Mouse (Mus musculus) heart, embryonic 10.5 days (tissue): ENCODE measurements around the gene Vcam1. TPM values are rescaled to one million over a fixed set of nuclear protein-coding genes. Genes with fewer than 3 reads are reported as not detected.

Source experiments
- DNase-seq: peaks from one replicate; pipeline ENCODE4 v3.0.0-alpha.2; 2017; ENCODE audit warnings: low spot score
- H3K27ac ChIP-seq: fragments of 300-500 bp; sonication (generic); 2 replicates; pipeline ENCODE4 v1.5.1; 2016; ENCODE audit warnings: mild to moderate bottlenecking
- H3K27me3 ChIP-seq: fragments of 300-500 bp; sonication (generic); 2 replicates; pipeline ENCODE4 v1.6.1; 2016; ENCODE audit warnings: mild to moderate bottlenecking; ENCODE audit not compliant: poor library complexity, insufficient read depth, severe bottlenecking
- H3K36me3 ChIP-seq: fragments of 300-500 bp; sonication (generic); 2 replicates; pipeline ENCODE4 v1.6.1; 2016; ENCODE audit warnings: mild to moderate bottlenecking, moderate library complexity
- H3K4me1 ChIP-seq: fragments of 300-500 bp; sonication (generic); 2 replicates; pipeline ENCODE4 v1.6.1; 2016; ENCODE audit warnings: mild to moderate bottlenecking
- H3K4me3 ChIP-seq: fragments of 300-500 bp; sonication (generic); 2 replicates; pipeline ENCODE4 v1.5.1; 2016; ENCODE audit warnings: mild to moderate bottlenecking, moderate library complexity
- H3K9me3 ChIP-seq: fragments of 300-500 bp; sonication (generic); 2 replicates; pipeline ENCODE4 v1.6.1; 2016; ENCODE audit warnings: mild to moderate bottlenecking, moderate library complexity
- WGBS: fragments of 180-500 bp; shearing (Covaris S2); methylation state at CpG from one replicate; pipeline ENCODE4 v1.1.7; 2016; 5-methylcytosine and 5-hydroxymethylcytosine counted together
- polyA plus RNA-seq: library from polyadenylated mRNA; unstranded; fragments of >200 nt; fragmentation: Nextera tagmentation; extraction: Ambion mirVana; gene quantifications from 2 replicates; pipeline ENCODE4 v1.2.1, GENCODE M21; 2016

Vcam1 gene
- polyA plus RNA-seq, 1 experiment from 2014 or later: 61.3 TPM

DNA sequence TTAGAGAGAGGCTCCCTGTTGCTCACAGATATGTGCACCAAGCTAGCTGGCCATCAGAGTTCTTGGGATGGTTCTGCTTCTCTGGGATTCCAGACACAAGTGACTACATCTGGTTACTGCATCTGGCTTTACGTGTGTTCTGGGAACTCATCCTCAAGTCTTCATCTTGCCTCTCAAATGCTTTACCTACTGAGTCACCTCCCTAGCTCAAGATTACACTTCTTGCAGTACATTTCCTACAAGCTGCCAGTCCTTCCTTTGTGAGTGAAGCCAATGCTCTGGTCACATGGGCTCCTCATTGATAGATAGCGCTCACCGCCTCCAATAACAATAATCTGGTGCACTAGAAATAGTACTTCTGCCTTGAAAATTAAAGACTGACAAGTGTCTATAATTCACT lies 11.7 kb upstream of the Vcam1 start:
- DNase-seq: no peak
- Histone ChIP-seq H3K4me3 (no peak overlapping the region), H3K27ac (no peak overlapping the region), H3K4me1 (peaks cover 41% of the 10 kb centered on the region), H3K9me3 (no peaks in the 10 kb centered on the region), H3K27me3 (no peaks in the 10 kb centered on the region), H3K36me3 (no peaks in the 10 kb centered on the region)
- whole genome bisulfite sequencing: 31% methylated on average over 3 of the region's 3 CpGs

DNA sequence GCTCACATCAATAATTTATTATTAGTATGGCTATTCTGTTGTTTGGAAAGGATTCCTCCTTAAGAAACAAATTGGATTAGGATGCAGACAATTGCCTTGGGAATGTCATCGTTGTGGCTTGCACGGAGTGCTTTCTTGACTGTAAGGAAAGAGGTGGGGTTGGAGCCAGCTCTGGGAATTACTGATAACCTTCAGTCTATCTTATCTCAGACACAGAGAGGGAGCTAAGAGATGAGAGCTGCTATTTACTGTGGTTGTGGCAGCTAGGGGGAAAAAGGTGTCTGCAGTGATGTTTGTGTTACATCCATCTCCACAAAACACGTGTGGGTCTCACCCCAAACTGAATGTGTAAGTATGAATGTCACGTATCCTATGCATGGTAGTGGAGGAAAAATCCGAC lies 9.5 kb upstream of the Vcam1 start:
- Histone ChIP-seq H3K27ac (no peak overlapping the region), H3K36me3 (no peaks in the 10 kb centered on the region), H3K4me1 (peaks cover 41% of the 10 kb centered on the region), H3K4me3 (no peak overlapping the region), H3K27me3 (no peaks in the 10 kb centered on the region), H3K9me3 (no peaks in the 10 kb centered on the region)
- DNase-seq: no peak
- WGBS: 17% methylated on average over 5 of the region's 5 CpGs

DNA sequence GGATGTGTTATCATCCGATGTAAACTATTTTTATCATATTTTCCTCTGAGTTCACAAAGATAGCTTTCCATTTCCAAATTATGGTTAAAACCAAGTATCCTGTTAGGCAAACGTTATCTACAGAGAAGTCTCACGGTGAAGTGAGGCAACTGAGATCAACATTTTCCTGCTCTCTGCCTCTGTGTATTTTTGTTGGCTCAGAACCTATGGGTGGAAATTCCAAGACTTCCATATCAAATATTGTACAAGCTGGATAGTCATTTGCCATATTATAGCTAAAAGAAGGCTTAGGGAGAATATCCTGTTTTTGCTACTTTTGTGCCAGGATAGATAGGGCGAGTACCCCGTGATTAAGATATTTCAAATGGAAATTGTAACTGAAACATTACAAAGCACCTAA lies 8.6 kb upstream of the Vcam1 start:
- Histone ChIP-seq H3K27ac (peak overlapping the region; percentile 10; the same call in 1 of the 2 replicates), H3K4me1 (peaks cover 41% of the 10 kb centered on the region), H3K27me3 (no peaks in the 10 kb centered on the region), H3K4me3 (no peak overlapping the region), H3K36me3 (no peaks in the 10 kb centered on the region), H3K9me3 (no peaks in the 10 kb centered on the region)
- DNase-seq: no peak
- 48% methylated on average over 5 of the region's 5 CpGs for WGBS

DNA sequence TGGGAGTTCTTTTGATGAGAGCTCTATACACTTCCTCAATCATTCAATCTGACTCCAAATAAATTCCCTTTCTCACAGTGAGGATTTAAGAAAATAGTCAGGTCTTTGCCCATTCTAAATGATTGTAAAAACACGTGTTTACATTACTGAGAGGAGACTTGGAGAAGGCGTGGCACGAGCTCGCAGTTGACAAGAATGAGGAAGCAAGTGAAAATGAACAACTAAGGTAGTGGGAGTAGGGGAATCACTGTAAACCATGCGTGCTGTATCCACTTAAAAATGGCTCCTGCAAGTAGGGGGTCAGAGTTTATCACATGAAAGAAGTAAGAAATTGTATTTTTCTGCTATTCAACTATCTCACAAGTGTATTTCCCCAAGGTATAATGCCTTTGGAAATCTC lies 3.9 kb upstream of the Vcam1 start:
- 71% methylated on average over 5 of the region's 5 CpGs for WGBS
- Histone ChIP-seq H3K36me3 (no peaks in the 10 kb centered on the region), H3K4me1 (peaks cover 7% of the 10 kb centered on the region), H3K9me3 (no peaks in the 10 kb centered on the region), H3K4me3 (no peak overlapping the region), H3K27me3 (no peaks in the 10 kb centered on the region), H3K27ac (no peak overlapping the region)
- DNase-seq: no peak

DNA sequence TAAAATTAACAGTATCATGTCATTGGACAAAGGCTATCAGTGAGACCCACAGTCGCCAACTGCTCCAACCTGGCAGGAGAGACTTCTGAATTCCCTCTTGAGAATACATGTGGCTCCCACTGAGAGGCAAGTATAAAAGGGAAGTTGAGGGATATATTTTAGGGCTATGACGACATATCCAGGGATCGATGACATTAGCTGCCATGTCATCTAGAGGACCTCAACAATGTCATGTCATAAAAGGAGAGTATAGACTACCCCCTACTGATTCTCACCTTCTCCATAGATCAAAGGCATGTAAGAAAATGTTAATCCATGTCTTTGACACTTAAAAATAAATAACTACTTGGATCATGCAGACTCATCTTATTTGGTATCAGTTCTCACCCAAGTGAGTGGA lies 1.2 kb upstream of the Vcam1 start:
- 74% methylated on average over 3 of the region's 3 CpGs for WGBS
- DNase-seq: no peak

DNA sequence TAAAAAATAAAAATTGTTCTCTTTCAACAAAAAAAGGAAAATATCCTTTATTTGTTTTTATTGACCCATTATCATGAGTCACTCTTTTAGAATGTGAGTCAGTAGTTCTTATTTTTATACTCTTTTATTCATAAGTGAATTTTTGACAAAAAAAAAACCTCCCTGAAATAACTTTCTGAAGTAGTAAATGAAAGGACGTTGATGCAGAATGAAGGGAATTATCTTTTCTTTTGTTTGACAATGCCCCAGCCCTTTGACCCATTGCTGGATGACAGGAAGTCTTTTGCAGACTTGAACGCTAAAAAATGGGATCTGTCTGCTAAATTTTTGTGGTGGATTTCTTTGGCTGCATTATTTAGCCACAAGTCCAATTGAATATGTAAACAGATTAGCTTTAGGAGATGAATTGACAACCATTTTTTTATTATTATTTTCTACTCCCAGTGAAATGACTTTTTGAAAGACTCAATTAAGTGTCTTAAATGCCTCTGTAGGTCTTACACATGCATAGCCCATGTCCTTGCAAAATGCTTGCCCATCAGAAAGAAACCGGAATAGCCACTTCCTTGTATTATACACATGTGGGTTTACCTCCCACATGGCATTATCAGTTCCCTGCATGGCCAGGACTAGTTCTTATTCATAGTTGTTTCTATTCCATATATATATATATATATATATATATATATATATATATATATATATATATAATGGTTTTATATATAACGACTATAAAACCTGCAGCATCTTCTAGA lies 530 bp upstream of the Vcam1 start:
- Histone ChIP-seq H3K9me3 (no peaks in the 10 kb centered on the region), H3K36me3 (no peaks in the 10 kb centered on the region), H3K4me3 (peak overlapping the region; percentile 57), H3K27ac (peak overlapping the region; percentile 84), H3K27me3 (no peaks in the 10 kb centered on the region), H3K4me1 (peaks cover 12% of the 10 kb centered on the region)
- WGBS: 56% methylated on average over 4 of the region's 4 CpGs
- DNase-seq: no peak

More for the DNA sequence above, 1.2 kb upstream of the Vcam1 start:
- peaks cover 12% of the 10 kb centered on the region for H3K4me1 ChIP-seq
- H3K9me3 ChIP-seq: no peaks in the 10 kb centered on the region
- no peak overlapping the region for H3K4me3 ChIP-seq
- H3K27ac ChIP-seq: no peak overlapping the region
- no peaks in the 10 kb centered on the region for H3K27me3 ChIP-seq
- H3K36me3 ChIP-seq: no peaks in the 10 kb centered on the region

DNA sequence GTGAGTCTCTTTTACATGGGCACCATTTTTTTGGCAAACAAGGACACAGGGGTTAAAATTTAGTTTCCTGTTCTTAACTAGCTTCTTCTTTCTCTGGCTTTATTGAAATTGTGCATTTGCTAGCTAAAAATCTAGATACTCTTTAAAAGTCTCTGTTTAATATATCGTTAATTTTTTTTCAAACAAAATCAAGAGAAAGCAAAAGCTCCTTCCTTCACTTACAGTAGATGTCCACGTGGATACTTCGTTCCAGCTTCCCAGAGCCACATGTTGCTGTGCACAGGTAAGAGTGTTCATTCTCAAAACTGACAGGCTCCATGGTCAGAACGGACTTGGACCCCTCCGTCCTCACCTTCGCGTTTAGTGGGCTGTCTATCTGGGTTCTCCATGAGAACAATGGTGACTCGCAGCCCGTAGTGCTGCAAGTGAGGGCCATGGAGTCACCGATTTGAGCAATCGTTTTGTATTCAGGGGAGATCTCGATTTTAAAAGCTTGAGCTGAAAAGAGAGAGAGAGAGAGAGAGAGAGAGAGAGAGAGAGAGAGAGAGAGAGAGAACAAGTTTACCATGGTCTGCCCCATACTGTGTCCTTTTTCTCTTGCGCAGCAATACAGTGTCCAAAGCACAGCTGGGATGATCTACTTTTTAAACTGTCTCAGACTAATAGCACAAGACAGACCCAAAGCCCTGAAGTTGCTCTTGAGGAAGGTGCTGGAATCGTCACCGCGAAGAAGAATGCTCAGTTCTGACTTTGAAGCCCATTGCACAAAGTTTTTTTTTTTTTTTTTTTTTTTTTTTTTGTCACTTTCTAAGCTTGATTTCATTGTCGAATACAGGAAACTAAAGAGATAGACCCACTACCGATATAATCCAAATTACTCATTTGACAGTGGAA lies 930 bp downstream of the Vcam1 start:
- Histone ChIP-seq H3K4me3 (peak overlapping the region; percentile 57), H3K9me3 (no peaks in the 10 kb centered on the region), H3K27ac (peak overlapping the region; percentile 84), H3K27me3 (no peaks in the 10 kb centered on the region), H3K4me1 (peaks cover 12% of the 10 kb centered on the region), H3K36me3 (peaks cover 11% of the 10 kb centered on the region)
- no peak for DNase-seq
- WGBS: 55% methylated on average over 18 of the region's 18 CpGs

DNA sequence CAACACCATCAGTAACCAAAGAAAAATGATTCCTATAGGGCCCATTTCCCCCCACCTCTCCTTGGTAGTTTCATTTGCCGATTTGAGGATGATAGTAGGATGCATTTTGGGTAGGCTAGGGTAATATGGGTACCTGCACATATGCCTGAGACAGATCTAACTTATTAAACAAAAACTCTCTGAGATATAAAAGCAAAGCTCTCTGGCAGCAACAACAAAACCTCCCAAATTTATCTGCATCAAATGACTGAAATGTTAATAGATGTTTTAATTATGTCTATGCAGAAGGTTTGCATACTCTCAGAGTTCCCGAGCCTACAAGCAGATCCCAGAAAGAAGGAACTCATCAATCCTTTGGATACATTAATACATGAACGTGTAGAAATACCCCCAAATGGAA lies 1.7 kb downstream of the Vcam1 start:
- H3K4me3 ChIP-seq: peak overlapping the region; percentile 57
- peak overlapping the region; percentile 84 for H3K27ac ChIP-seq
- no peaks in the 10 kb centered on the region for H3K27me3 ChIP-seq
- peaks cover 14% of the 10 kb centered on the region for H3K36me3 ChIP-seq
- peaks cover 12% of the 10 kb centered on the region for H3K4me1 ChIP-seq
- 63% methylated on average over 3 of the region's 3 CpGs for WGBS
- no peak for DNase-seq
- no peaks in the 10 kb centered on the region for H3K9me3 ChIP-seq

DNA sequence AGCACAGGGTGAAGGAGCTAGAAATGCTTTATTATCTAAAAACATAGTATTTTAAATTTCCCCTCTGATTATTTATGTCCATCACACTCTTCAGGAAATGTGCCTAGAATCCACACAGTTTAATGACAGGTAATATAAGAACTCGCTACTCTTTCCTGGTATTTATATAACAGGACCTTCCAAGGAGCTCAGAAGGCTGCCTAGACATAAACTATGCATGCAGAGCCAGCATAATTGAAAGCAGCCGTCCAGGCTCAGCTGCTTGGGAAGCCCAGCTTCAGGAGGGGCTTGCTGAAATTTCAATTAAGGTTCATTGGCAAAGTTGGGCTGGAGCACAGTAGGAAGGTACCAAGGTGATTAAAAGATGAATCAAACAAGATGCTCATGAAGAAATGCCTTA lies 2.2 kb downstream of the Vcam1 start:
- Histone ChIP-seq H3K27me3 (no peaks in the 10 kb centered on the region), H3K36me3 (peaks cover 15% of the 10 kb centered on the region), H3K9me3 (no peaks in the 10 kb centered on the region), H3K4me3 (peak overlapping the region; percentile 57), H3K27ac (peak overlapping the region; percentile 84), H3K4me1 (peaks cover 12% of the 10 kb centered on the region)
- DNase-seq: no peak
- 40% methylated on average over 2 of the region's 2 CpGs for WGBS

DNA sequence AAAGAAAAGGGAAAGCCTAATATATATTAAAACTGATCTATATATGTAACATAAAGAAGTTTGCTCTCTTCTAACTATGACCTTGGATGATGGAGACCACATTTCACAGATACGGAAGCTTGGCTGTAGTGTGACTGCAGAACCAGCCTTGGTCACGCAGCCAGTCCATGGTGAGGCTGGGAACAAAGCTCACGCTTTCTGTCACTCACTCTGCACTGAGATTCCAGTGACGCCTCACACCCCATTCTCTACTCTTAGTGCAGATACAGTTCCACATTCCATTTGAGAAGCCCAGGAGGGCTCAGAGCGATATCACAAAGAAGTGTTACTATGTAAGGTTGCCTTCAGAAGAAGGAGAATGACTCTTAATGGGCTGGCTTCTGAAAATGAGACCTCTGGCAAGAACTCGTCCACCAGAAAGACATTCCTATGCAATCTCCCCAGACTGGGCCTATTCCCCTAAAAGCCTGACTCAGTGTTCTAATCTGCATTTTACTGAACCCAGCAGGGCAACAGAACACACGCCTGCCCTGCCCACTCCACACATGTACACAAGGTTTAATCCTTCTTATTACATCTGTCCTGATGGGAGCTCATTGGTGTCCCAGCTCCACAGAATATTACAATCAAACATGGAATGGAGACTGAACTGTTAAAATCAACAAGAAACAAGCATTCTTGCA lies 2.8 kb downstream of the Vcam1 start:
- H3K27ac ChIP-seq: peak overlapping the region; percentile 84
- H3K4me3 ChIP-seq: peak overlapping the region; percentile 57
- no peaks in the 10 kb centered on the region for H3K9me3 ChIP-seq
- H3K4me1 ChIP-seq: peaks cover 12% of the 10 kb centered on the region
- DNase-seq: peak; percentile 82
- no peaks in the 10 kb centered on the region for H3K27me3 ChIP-seq
- peaks cover 20% of the 10 kb centered on the region for H3K36me3 ChIP-seq
- 27% methylated on average over 7 of the region's 7 CpGs for WGBS

DNA sequence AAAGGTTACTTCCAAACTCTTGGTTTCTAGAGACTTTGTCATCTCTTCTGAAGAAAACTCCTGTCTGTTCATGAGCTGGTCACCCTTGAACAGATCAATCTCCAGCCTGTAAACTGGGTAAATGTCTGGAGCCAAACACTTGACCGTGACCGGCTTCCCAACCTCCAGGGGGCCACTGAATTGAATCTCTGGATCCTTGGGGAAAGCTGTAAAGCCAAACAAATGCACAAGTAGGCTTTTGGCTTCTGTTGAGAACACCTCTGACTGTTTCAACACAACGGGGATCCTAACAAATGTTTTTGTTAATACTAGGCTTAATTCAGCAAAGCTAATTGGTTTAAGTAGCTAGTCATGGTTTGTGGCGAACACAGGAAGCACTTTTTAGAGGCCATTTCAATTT lies 3.4 kb downstream of the Vcam1 start:
- Histone ChIP-seq H3K4me3 (peak overlapping the region; percentile 57), H3K9me3 (no peaks in the 10 kb centered on the region), H3K36me3 (peaks cover 25% of the 10 kb centered on the region), H3K27ac (peak overlapping the region; percentile 84), H3K4me1 (peaks cover 12% of the 10 kb centered on the region), H3K27me3 (no peaks in the 10 kb centered on the region)
- no peak for DNase-seq
- 32% methylated on average over 4 of the region's 4 CpGs for WGBS

DNA sequence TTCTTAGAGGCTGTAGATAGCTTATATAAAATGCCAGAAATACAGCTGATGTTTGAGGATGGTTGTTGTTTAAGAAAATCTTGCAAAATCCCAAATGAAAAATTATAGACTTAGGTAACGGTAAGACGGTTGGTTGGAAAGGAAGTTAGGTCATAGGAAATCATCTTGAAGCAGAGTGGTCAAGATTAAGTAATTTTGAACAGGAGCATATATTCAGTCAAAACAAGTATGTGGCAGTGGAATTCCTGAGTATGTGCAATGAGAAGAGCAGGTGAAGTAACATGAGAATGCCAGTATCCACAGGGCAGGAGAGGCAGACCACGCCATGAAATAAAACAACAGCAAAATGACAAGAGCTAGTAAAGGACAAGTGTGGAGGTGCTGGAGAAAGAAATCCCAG lies 5.7 kb downstream of the Vcam1 start:
- H3K27ac ChIP-seq: no peak overlapping the region
- peaks cover 32% of the 10 kb centered on the region for H3K36me3 ChIP-seq
- H3K9me3 ChIP-seq: no peaks in the 10 kb centered on the region
- no peak for DNase-seq
- peaks cover 12% of the 10 kb centered on the region for H3K4me1 ChIP-seq
- WGBS: 91% methylated on average over 3 of the region's 3 CpGs
- H3K27me3 ChIP-seq: no peaks in the 10 kb centered on the region
- H3K4me3 ChIP-seq: no peak overlapping the region

DNA sequence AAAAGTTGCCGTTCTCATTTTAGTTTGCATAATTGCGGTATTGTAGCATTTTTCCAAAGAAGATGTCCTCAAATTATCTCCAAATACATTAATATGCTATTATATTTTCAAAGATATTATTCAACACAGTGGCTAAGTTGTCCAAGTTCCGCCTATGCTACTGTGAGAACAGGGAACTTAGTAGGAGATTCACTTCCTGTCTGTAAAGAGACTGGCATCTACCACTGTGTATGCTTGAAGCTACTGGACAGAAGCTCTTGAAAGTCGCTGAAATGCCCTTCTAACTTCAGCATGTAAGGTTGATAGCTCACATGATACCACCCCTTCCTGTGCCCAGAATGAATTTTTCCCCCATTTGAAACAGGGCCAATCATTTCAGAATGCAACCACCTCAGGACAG lies 6.8 kb downstream of the Vcam1 start:
- Histone ChIP-seq H3K4me1 (peaks cover 12% of the 10 kb centered on the region), H3K36me3 (peaks cover 35% of the 10 kb centered on the region), H3K4me3 (no peak overlapping the region), H3K9me3 (no peaks in the 10 kb centered on the region), H3K27ac (no peak overlapping the region), H3K27me3 (no peaks in the 10 kb centered on the region)
- WGBS: 79% methylated on average over 4 of the region's 4 CpGs
- DNase-seq: no peak
